Mouse (Mus musculus): ENCODE results near the gene Tent5b.

Tent5b gene

GRCm38 (mm10) chr4:133468080-133468479 is 11.9 kb upstream of the Tent5b start:
- CTCF ChIA-PET, result no interaction called here

- CTCF ChIA-PET, result interaction anchor here (0.5 to 0.7 kb wide), 2 partner anchors 18 to 213 kb away, joined by 3 to 9 read pairs; no protein-coding TSS in a partner anchor
Measured at GRCm38 (mm10) chr4:133469122-133469521, 10.8 kb upstream of the Tent5b start.

DNA sequence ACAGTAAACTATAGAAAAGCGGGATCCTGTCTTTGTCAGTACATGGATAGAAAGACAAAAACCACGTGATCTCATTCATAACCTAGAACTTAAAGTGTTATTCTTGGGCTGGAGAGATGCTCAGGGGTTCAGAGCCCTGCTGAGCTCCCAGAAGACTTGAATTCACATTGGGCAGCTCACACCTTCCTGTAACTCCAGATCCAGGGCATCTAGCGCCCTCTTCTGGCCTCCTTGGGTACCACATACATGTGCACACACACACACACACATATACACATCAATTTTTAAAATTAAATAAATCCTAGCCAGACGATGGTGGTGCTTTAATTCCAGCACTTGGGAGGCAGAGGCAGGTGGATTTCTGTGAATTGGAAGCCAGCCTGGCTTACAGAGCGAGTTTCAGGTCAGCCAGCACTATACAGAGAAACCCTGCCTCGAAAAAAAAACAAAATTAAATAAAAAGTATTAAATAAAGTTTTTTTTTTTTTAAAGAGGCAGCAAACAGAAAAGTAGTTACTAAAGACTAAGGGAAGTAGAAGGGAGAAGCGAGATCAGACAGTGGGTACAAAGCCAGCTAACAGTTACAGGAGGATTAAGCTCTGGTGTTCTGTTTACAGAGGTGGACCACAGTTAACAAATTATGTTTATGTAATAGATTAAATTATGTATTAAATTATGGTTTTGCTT is 8.7 kb upstream of the Tent5b start:
- CTCF ChIA-PET, result interaction anchor here (0.7 kb wide), 1 partner anchor 356 kb away, joined by 3 read pairs; no protein-coding TSS in a partner anchor

DNA sequence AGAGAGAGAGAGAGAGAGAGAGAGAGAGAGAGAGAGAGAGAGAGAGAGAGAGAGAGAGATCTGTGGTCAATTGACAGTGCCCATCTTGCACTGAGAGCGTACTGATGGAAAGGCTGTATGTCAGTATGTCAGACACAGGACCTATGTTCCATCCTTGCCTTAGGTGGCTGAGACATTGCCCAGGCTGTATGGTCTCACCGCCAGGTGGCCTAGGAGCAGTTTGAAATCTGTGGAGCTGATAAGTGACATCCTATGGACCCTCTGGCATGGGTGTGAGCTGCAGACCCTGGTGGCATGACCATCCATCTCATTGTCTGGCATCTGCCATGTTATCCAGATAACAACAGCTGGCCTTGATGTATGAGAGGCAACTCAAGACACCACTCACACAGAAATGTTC is 6.1 kb upstream of the Tent5b start:
- CTCF ChIA-PET, result no interaction called here

DNA sequence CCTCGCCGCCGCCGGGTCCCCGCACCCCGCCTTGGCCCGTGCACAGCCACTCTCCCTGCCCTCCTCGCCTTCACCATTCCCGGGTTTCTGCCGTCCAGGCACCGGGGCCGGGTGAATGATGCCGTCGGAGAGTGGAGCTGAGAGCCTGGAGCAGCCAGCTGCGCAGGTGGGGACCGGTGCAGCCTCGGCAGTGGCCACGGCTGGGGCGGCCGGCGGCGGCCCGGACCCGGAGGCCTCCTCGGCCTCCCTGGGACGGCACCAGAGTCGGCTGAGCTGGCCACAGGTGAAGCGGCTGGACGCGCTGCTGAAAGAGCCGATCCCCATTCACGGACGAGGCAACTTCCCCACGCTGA is 229 bp downstream of the Tent5b start:
- CTCF ChIA-PET, result interaction anchor here (1.0 kb wide), 1 partner anchor 14 kb away, joined by 3 read pairs; no protein-coding TSS in a partner anchor

- CTCF ChIA-PET, result interaction anchor here (0.6 to 1.4 kb wide), 3 partner anchors 13 to 797 kb away, joined by 3 to 18 read pairs (median 3); no protein-coding TSS in a partner anchor
Measured at GRCm38 (mm10) chr4:133480754-133481153, 822 bp downstream of the Tent5b start.

DNA sequence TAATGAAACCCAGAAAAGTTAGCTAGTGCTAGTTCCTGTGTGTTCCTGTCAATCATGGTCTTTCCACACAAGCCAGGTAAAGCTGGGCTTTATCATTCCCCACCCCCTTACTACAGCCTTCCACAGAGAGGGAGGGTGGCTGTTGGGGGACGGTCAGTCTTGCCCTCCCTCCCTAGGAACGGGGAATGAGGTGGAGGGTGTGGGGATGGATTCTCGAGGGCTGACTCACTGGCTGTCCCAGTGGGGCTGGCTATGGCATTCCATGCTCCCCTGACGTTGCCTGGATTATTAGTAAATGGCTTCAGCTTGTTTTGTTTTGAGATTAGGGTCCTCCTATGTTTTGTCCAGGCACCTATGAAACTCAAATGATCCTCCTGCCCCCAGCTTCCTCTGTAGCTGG is 1.6 kb downstream of the Tent5b start:
- CTCF ChIA-PET, result interaction anchor here (0.6 to 1.4 kb wide), 2 partner anchors 18 to 593 kb away, joined by 10 to 18 read pairs; no protein-coding TSS in a partner anchor

DNA sequence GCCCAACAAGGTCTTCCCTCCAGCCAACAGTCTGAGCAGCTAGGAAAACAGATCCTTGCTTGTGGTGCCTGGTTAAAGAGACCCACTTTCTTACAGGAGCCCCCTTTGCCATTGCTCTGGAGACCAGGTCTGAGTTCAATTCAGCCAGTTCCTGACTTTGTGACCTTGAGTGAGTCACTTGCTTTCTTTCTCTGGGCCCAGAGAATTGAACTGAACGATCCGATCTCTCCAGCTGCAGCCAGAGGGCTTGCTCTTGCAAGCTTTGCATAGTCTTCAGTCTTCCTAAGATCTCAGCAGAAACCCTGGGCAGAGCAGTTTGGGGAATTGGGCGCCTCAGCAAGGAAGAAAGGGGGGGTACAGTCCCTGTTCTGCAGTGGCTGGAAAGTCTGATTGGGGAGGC is 2.5 kb downstream of the Tent5b start:
- CTCF ChIA-PET, result no interaction called here

DNA sequence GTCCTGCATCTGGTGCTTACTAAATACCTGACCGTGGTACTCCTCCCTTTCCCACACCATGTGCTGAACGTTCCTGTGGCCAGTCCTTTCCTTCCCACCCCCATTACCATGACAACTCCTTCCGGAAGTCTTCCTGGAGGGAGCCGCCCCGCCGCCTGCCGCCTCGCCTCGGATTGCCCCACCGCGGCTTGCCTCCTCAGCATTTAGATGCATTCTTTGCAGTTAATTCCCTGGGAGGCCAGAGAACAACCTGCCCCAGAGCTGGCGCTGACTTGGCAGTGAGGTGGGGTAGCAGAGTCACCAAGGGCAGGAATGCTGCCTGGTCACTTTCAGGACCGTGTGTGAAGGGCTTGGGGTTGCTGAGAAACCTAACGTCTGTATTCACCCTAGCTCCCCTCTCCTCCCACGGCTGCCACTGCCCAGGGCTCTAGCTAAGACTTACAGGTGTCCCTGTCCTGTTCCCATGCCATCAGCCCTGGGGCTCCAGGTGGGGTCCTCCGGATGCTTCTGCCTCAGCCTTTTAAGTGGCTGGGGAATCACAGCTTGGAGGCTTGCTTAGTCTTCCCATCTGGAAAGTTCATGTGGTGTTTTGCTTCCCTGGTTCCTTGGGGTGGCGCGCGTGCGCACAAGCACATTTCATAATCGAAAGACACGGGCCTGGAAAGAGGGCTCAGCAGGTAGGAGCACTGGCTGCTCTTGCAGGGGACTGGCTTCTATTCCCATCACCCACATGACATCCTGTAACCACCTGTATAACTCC is 4.5 kb downstream of the Tent5b start:
- CTCF ChIA-PET, result no interaction called here

GRCm38 (mm10) chr4:133485691-133486425 is 5.9 kb downstream of the Tent5b start:
- CTCF ChIA-PET, result no interaction called here

- CTCF ChIA-PET, result no interaction called here
Measured at GRCm38 (mm10) chr4:133486673-133487357, 6.9 kb downstream of the Tent5b start.

- CTCF ChIA-PET, result no interaction called here
Measured at GRCm38 (mm10) chr4:133488619-133489392, 8.9 kb downstream of the Tent5b start.

DNA sequence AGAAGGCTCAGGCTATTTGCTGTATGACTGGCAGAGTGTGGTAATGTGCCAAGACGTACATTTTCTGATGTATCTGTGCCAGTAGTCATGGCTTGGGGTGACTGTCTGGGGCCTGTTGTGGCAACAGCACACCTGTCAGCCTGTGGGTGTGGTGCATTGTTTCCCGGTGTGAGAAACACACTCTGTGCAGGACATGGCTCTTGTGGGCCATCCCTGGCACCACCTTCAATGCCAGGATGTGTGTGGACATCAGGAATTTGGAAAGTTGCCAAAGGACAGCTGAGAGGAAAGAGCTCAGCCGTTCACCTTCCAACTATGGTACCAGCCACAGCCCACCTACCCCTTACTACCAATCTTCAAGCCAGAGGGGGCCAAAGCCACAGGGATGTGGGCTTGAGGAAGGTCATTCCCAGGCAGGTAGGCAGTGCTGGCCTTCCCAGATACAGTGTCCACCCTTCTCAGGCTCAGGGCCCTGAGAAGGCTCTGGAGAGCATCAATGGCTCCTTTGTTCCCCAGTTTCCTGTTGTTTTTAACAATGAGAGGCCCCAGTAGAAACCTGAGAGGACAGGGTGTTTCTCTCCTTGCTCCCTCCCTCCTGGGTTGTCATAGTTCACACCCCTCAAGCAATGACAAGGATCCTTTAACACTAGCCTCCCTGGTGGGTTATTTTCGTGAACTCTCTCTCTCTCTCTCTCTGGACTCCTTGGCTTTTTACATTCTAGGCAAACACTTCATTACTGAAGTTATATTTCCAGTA is 9.7 kb downstream of the Tent5b start:
- CTCF ChIA-PET, result interaction anchor here (0.7 kb wide), 1 partner anchor 477 kb away, joined by 13 read pairs; no protein-coding TSS in a partner anchor

GRCm38 (mm10) chr4:133491800-133492199 is 11.9 kb downstream of the Tent5b start:
- CTCF ChIA-PET, result no interaction called here

DNA sequence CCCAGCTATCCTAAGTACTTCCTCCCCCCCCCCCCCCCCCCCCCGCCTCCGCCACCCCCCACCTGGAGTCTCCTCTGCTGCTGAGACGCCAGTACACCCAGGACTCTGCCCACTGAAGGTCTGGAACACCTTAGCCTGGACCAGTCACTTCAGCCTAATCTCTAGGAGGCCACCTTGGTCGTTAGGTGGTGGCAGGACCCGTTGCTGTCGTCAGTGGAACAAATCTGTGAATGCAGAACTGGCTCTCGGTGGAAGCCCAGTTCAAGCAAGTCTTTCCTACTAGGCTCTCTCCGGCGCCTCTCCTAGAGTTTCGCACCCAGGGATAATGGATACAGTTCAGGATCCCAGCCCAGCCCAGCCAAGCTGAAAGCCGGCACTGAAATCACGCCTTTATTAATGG is 14.0 kb downstream of the Tent5b start:
- CTCF ChIA-PET, result interaction anchor here (1.2 kb wide), 1 partner anchor 14 kb away, joined by 3 read pairs; the partner anchor contains the start of gene Tent5b

GRCm38 (mm10) chr4:133494432-133494831 is 14.5 kb downstream of the Tent5b start:
- CTCF ChIA-PET, result interaction anchor here (1.2 kb wide), 1 partner anchor 14 kb away, joined by 3 read pairs; the partner anchor contains the start of gene Tent5b

GRCm38 (mm10) chr4:133494867-133495266 is 14.9 kb downstream of the Tent5b start:
- CTCF ChIA-PET, result interaction anchor here (1.1 to 1.2 kb wide), 2 partner anchors 15 to 19 kb away, joined by 3 read pairs; partner anchors contain the start of gene Tent5b

GRCm38 (mm10) chr4:133495711-133496110 is 15.8 kb downstream of the Tent5b start:
- CTCF ChIA-PET, result interaction anchor here (1.1 kb wide), 1 partner anchor 18 kb away, joined by 3 read pairs; no protein-coding TSS in a partner anchor

GRCm38 (mm10) chr4:133496738-133497445 is 17.0 kb downstream of the Tent5b start:
- CTCF ChIA-PET, result no interaction called here
